Mouse (Mus musculus): ENCODE data around the gene Trim61.
"Not testable (repeated sequence)": the region's sequence is repeated elsewhere in the genome, so short reads cannot be mapped to it uniquely, and the experiment has no call there.

Gene Trim61

GRCm38 (mm10) chr8:65018423-65018822, at the start of gene Trim61, which contains the start of gene Trim60:
Gene Trim61, minus strand, starts transcription at chr8:65018523.
Gene Trim60, minus strand, starts transcription at chr8:65018584.
- DNase-seq, result no peak

GRCm38 (mm10) chr8:65067694-65068472, 49.6 kb upstream of the Trim61 start:
- no peak for DNase-seq

GRCm38 (mm10) chr8:65067031-65067430, 48.7 kb upstream of the Trim61 start:
- DNase-seq, result no peak

GRCm38 (mm10) chr8:65065622-65066021, 47.3 kb upstream of the Trim61 start:
- DNase-seq, result no peak

- no peak for DNase-seq
Observed at GRCm38 (mm10) chr8:65064071-65064470, 45.7 kb upstream of the Trim61 start.

- no peak for DNase-seq
Observed at GRCm38 (mm10) chr8:65062195-65062594, 43.9 kb upstream of the Trim61 start.

- no peak for DNase-seq
Observed at GRCm38 (mm10) chr8:65056722-65057121, 38.4 kb upstream of the Trim61 start.

- DNase-seq, result no peak
Observed at GRCm38 (mm10) chr8:65053968-65054367, 35.6 kb upstream of the Trim61 start.

- DNase-seq, result no peak
Observed at GRCm38 (mm10) chr8:65053554-65053953, 35.2 kb upstream of the Trim61 start.

- no peak for DNase-seq
Observed at GRCm38 (mm10) chr8:65047801-65048200, 29.5 kb upstream of the Trim61 start.

GRCm38 (mm10) chr8:65047193-65047592, 28.9 kb upstream of the Trim61 start:
- DNase-seq, result no peak

GRCm38 (mm10) chr8:65046565-65046964, 28.2 kb upstream of the Trim61 start:
- no peak for DNase-seq

- no peak for DNase-seq
Observed at GRCm38 (mm10) chr8:65037117-65037533, 18.8 kb upstream of the Trim61 start, which contains the start of gene Apela. Gene Apela, minus strand, starts transcription at chr8:65037336.

- DNase-seq, result no peak
Observed at GRCm38 (mm10) chr8:65034136-65034535, 15.8 kb upstream of the Trim61 start.

- no peak for DNase-seq
Observed at GRCm38 (mm10) chr8:65033056-65033455, 14.7 kb upstream of the Trim61 start.

- no peak for DNase-seq
Observed at GRCm38 (mm10) chr8:65032107-65032506, 13.8 kb upstream of the Trim61 start.

- no peak for DNase-seq
Observed at GRCm38 (mm10) chr8:65030735-65031485, 12.6 kb upstream of the Trim61 start.

GRCm38 (mm10) chr8:65029776-65030175, 11.5 kb upstream of the Trim61 start:
- no peak for DNase-seq

GRCm38 (mm10) chr8:65028959-65029686, 10.8 kb upstream of the Trim61 start:
- no peak for DNase-seq

GRCm38 (mm10) chr8:65022485-65022884, 4.2 kb upstream of the Trim61 start:
- peak; percentile 21 to 30 for DNase-seq

- DNase-seq, result not testable (repeated sequence)
Observed at GRCm38 (mm10) chr8:65007616-65008015, 10.7 kb downstream of the Trim61 start.

- DNase-seq, result no peak
Observed at GRCm38 (mm10) chr8:64998806-64999365, 19.4 kb downstream of the Trim61 start.

- no peak for DNase-seq
Observed at GRCm38 (mm10) chr8:64987731-64988130, 30.6 kb downstream of the Trim61 start, which contains the start of gene Trim75. Gene Trim75, minus strand, starts transcription at chr8:64987831.

Data from thymus, postnatal 36 days (tissue).